Comparison of ENCODE assay signal across 8 mouse cellular contexts in genomic region chr16:52451786-52452476, GRCm38 (mm10). TPM values are rescaled to one million over a fixed set of nuclear protein-coding genes. Genes with fewer than 3 reads are reported as not detected.
A peak's percentile ranks its signal among the peaks of the same experiment; 100 is the strongest.
DNase-seq lines count a peak whose midpoint lies in the region; ATAC-seq and TF ChIP-seq lines count a peak whose summit lies in the region.

No protein-coding gene starts in this region.

- H3K4me1 ChIP-seq in hindbrain, embryonic 12.5 days, result peaks cover 29% of the 10 kb centered on the region
- H3K4me1 ChIP-seq in liver, adult 2 months (ENCODE audit: control insufficient read depth, insufficient read depth, low read length), result 0 out of 2 replicates have a peak, but pooled peaks cover 5% of the 10 kb centered on the region
- H3K4me1 ChIP-seq in neural tube, embryonic 12.5 days, result peaks cover 22% of the 10 kb centered on the region

- no peaks in the 10 kb centered on the region for H3K36me3 ChIP-seq in hindbrain, embryonic 12.5 days
- H3K36me3 ChIP-seq in liver, adult 2 months (ENCODE audit: control insufficient read depth, insufficient read depth, low read length), result no peaks in the 10 kb centered on the region
- H3K36me3 ChIP-seq in neural tube, embryonic 12.5 days, result no peaks in the 10 kb centered on the region

- no peak overlapping the region for H3K27ac ChIP-seq in hindbrain, embryonic 12.5 days
- H3K27ac ChIP-seq in liver, adult 2 months (replicated peaks; ENCODE audit: insufficient read depth, low read depth, low read length), result peak overlapping the region; percentile 38
- no peak overlapping the region for H3K27ac ChIP-seq in neural tube, embryonic 12.5 days

- peaks cover 13% of the 10 kb centered on the region; the same call in 1 of the 2 replicates for H3K27me3 ChIP-seq in hindbrain, embryonic 12.5 days
- H3K27me3 ChIP-seq in liver, adult 2 months (ENCODE audit: control insufficient read depth, insufficient read depth, low read length), result no peaks in the 10 kb centered on the region
- H3K27me3 ChIP-seq in neural tube, embryonic 12.5 days (replicated peaks), result peaks cover 8% of the 10 kb centered on the region; the same call in 1 of the 2 replicates

- TF ChIP-seq POLR2A in liver, adult 2 months (IDR thresholded peaks at IDR 0.05; ENCODE audit: extremely low read depth, insufficient read depth, low read length), result no peak

- ATAC-seq in hindbrain, embryonic 12.5 days (ENCODE audit: low FRiP score), result peak; percentile 5
- peak; percentile 4; the same call in 1 of the 2 replicates for ATAC-seq in neural tube, embryonic 12.5 days (ENCODE audit: low FRiP score, low read depth)

- no peaks in the 10 kb centered on the region for H3K79me2 ChIP-seq in liver, adult 2 months (ENCODE audit: control insufficient read depth, insufficient read depth, low read length)

- DNase-seq in heart, adult 18-20 months, result peak; percentile 1 to 23
- DNase-seq in heart, postnatal 4 days, result no peak
- DNase-seq in CD4-positive helper T cell, adult 2 months (ENCODE audit: low read depth, low spot score), result peak; percentile 46
- peak; percentile 29 for DNase-seq in embryo, embryonic 11 days
- DNase-seq in liver, adult 2 months (ENCODE audit: extremely low read depth, low read depth, low spot score), result peak; percentile 62
- DNase-seq in adipocyte (ENCODE audit: low spot score), result no peak

- under 1% methylated on average over 23 of the region's 23 CpGs for WGBS in hindbrain, embryonic 12.5 days
- WGBS in liver, adult 2 months, result 1% methylated on average over 23 of the region's 23 CpGs
- WGBS in neural tube, embryonic 12.5 days, result under 1% methylated on average over 23 of the region's 23 CpGs

- peak overlapping the region; percentile 84 for H3K4me2 ChIP-seq in hindbrain, embryonic 12.5 days (replicated peaks)
- H3K4me2 ChIP-seq in neural tube, embryonic 12.5 days (replicated peaks), result peak overlapping the region; percentile 87

- H3K9ac ChIP-seq in hindbrain, embryonic 12.5 days, result peak overlapping the region; percentile 64
- peak overlapping the region; percentile 76 for H3K9ac ChIP-seq in liver, adult 2 months (ENCODE audit: low read depth, low read length)
- H3K9ac ChIP-seq in neural tube, embryonic 12.5 days, result peak overlapping the region; percentile 57

- TF ChIP-seq CTCF in liver, adult 2 months (IDR thresholded peaks at IDR 0.05; ENCODE audit: low read depth, low read length), result no peak

- H3K9me3 ChIP-seq in hindbrain, embryonic 12.5 days (replicated peaks), result no peaks in the 10 kb centered on the region
- no peaks in the 10 kb centered on the region for H3K9me3 ChIP-seq in neural tube, embryonic 12.5 days

- peak overlapping the region; percentile 44 for H3K4me3 ChIP-seq in hindbrain, embryonic 12.5 days
- H3K4me3 ChIP-seq in liver, adult 2 months (ENCODE audit: insufficient read depth, low read depth, low read length), result peak overlapping the region; percentile 81
- peak overlapping the region; percentile 51 for H3K4me3 ChIP-seq in neural tube, embryonic 12.5 days

RNA-seq across cellular contexts. Expression of gene Alcam, which starts 1.9 kb away (rescaled TPM):
- total RNA-seq in heart, adult 18-20 months (2021), result 1 to 10 TPM; 2.3 to 3.5 TPM
- 10 to 100 TPM in 1 of 2 experiments, 1 to 10 TPM in 1; 9.2 to 10.1 TPM for total RNA-seq in heart, postnatal 4 days (2021)
- 36.4 and 38.6 TPM in 2 replicates for polyA plus RNA-seq in hindbrain, embryonic 12.5 days (2016; fragmentation: Nextera tagmentation; extraction: Ambion mirVana)
- 52.0 and 65.6 TPM in 2 replicates for total RNA-seq in liver, adult 2 months (2014; rRNA removed)
- 7.4 and 8.7 TPM in 2 replicates for polyA plus RNA-seq in liver, adult 2 months (2012; rRNA removed)
- polyA plus RNA-seq in neural tube, embryonic 12.5 days (2016; fragmentation: Nextera tagmentation; extraction: Ambion mirVana), result 13.9 and 16.7 TPM in 2 replicates

Comparison
In these comparisons a context has a peak if more than half of its experiments do, and no peak if none do; other contexts are left out.
1. DNase-seq: peak in heart, adult 18-20 months (2 of 2), CD4-positive helper T cell, adult 2 months (single experiment), embryo, embryonic 11 days (single experiment) and liver, adult 2 months (single experiment); none in heart, postnatal 4 days (single experiment) and adipocyte (single experiment).
2. Peak in every context shown above with its lines, with median percentiles within 50 percentile points of each other: H3K4me3 ChIP-seq and H3K9ac ChIP-seq.